Mouse (Mus musculus): ENCODE results near the gene Sepsecs.
A peak's percentile ranks its signal among the peaks of the same experiment; 100 is the strongest.
"Not testable (repeated sequence)": the region's sequence is repeated elsewhere in the genome, so short reads cannot be mapped to it uniquely, and the experiment has no call there.

Gene Sepsecs

DNA sequence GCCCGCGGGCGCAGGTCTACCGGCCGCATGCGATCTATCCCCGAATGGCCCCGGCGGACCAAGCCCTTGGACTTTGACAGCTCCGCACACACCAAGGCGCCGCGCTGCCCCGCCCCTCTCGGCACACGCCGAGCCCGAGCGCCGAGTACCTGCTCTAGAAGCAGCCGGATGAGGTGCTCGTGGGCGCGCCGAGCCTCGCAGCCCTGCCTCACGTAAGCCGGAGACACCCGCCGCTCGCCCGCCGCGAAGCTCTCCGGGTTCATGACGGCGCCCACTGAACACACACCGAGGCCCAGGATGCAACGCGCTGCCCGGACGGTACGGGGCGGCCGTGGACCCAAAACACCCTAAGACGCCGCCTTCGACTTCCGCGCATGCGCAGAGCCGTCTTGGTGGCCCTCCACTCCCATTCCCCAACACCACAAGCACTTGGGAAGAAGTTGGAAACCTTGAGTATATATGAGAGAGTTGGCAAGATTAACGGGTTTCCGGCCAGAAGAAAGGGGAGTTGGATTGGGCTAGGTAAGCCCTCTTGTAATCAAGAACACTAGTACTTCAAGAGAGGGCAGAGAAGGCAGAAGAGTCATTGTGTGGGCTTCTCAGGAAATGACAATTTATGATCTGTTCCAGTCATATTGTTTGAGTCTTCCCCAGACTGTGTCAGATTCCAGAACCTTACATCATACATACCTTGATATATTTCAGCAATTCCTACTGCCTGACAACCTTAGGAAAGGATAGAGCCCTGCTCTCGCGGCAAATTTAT is at the start of gene Sepsecs:
TSS of gene Sepsecs (minus strand) at position 283 of the 766 bp plus-strand sequence.
- DNase-seq (ENCODE audit: inconsistent age in 2 of 2, low spot score in 1 of 2): peak; percentile 93 to 98

DNA sequence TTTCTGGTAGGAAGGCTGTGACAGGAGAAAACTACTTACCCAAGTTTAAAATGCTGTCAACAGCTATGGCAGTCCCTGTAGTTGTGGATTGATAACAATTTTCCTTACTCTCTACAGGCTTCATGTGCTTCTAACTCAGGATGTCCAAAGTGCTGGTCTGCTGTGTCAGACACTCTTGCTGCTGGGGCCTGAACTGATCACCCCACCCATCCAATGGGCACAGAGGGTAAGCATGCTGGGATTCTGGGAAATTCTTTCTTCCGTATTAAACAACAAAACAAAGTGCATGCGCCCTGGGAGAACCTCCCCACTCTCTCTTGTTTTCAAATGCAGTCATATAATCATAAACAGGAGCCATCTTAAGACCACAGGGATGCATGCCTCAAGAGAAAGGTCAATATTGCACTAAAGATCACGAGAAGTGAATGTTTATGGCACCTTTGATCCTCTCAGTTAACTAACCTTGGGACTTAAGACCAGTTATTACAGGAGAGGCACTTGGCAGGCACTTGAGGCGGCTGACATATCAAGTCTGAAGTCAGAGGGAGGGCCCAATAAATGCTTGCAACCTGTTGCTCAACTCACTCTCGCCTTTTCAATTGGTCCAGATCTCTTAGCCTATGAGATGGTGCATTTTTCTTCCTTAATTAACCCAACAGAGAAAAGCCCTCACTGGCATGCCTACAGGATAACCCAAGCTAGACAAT is 47.4 kb upstream of the Sepsecs start:
- DNase-seq (ENCODE audit: inconsistent age in 2 of 2, low spot score in 1 of 2): no peak

DNA sequence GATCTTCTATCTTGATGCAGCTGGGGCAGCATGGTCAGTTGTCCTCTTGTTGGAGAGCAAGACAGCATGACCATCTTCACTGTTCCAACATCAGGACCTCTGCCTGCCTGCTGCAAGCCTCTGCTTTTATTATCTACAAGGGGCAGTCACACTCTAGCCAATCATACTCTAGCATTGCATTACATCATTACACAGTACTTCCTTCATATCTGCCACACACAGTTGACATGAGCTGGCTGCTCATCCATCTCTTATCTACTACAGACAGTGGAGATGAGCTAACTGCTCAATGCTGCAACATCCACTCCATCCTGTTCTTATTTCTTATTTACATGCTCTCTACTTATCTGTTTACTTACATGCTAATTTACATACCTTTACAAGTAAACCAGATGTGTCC is 43.2 kb upstream of the Sepsecs start:
- DNase-seq (ENCODE audit: inconsistent age in 2 of 2, low spot score in 1 of 2): no peak

- no peak for DNase-seq (ENCODE audit: inconsistent age in 2 of 2, low spot score in 1 of 2)
Observed at GRCm38 (mm10) chr5:52704562-52704961, 35.1 kb upstream of the Sepsecs start.

- DNase-seq (ENCODE audit: inconsistent age in 2 of 2, low spot score in 1 of 2): not testable (repeated sequence)
Observed at GRCm38 (mm10) chr5:52697882-52698440, 28.5 kb upstream of the Sepsecs start.

GRCm38 (mm10) chr5:52697291-52697690 is 27.8 kb upstream of the Sepsecs start:
- DNase-seq (ENCODE audit: inconsistent age in 2 of 2, low spot score in 1 of 2): no peak

DNA sequence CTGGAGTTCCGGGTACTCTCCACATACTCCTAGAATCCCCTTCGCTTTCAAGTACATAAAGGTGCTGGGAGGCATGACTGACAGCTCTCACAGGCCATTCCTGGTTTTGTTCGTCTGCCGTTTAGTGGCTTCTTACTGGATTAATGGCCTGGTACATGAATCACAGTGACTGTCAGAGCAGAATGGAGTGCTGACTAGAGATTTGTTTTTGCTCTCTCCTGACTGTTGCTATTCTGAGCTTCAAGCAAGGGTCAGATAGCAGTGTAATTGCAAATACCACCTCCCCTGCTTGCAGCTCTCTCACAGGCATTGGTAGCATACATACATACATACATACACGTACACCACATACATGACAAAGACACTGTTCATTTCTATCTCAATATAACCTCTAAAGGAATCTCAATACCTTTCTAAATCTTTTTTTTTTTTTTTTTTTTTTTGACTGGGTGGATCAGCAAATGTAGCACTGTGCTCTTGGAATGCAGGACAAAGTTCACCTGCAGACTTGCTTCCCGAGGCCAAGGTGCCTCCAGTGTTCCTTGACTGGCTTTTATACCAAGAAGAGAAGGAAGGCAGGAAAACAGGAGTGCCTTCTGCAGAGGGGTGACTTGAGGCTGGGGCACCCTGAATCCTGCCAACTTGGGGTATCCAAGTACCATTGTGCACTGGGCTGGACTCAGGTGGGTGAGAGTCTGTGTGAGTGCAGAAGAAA is 18.4 kb upstream of the Sepsecs start:
- no peak for DNase-seq (ENCODE audit: inconsistent age in 2 of 2, low spot score in 1 of 2)

DNA sequence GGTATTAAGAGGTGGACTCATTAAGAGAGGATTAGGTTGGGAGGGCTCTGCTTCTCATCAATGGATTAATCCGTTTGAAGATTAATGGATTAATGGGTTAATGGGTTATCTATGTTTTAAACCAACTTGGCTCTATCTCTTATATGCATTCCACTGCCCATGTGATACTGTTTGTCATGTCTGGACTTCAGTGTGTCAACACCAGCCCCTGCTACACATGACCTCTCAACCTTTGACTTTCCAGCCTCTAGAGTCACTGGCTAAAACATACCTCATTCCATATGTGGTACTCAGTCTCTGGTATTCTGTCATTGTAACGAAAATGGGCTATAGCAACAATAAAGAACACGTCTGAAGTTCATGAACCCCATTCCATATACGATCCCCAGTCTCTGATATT is 11.6 kb upstream of the Sepsecs start:
- no peak for DNase-seq (ENCODE audit: inconsistent age in 2 of 2, low spot score in 1 of 2)

DNA sequence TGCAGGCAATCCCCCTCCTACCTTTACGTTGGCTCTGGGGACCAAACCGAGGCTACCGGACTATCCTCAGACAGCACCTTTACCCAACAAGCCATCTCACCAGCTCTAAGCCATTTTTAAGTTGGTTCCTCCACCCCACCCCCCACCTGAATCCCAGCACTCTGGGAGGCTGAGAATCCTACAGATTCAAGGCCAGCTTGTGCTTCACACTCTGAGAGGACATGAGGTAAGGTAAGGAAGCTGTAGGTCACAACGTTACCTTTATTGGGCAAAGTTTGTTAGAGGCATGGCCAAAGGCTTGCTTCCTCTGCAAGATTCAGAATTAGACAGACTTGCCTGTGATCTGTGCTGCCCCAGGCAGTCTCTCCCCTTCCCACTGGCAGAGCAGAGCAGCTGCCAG is 10.7 kb upstream of the Sepsecs start:
- no peak for DNase-seq (ENCODE audit: inconsistent age in 2 of 2, low spot score in 1 of 2)

GRCm38 (mm10) chr5:52678498-52679070 is 9.1 kb upstream of the Sepsecs start:
- no peak for DNase-seq (ENCODE audit: inconsistent age in 2 of 2, low spot score in 1 of 2)

DNA sequence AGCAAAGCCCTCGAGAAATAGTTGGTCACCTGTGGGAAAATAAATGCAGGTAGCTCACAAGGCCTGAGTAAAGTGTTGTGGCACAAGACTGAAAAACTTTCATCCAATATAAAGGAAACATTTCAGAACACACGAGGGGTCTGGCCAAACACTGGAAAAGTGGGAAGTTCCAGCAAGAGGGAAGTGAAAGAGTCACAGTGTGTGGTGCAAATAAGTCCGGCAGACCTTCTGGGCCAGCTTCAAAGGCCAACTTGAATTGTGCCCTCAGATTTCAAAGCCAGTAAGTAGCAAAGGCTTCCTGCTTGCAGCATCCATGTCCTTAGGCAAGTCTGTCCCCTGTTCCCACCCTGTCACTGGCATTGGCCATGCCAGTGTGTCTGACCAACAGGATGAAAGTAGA is 7.6 kb upstream of the Sepsecs start:
- no peak for DNase-seq (ENCODE audit: inconsistent age in 2 of 2, low spot score in 1 of 2)

- DNase-seq (ENCODE audit: inconsistent age in 2 of 2, low spot score in 1 of 2): no peak
Observed at GRCm38 (mm10) chr5:52674384-52675069, 5.0 kb upstream of the Sepsecs start.

GRCm38 (mm10) chr5:52673341-52673740 is 3.8 kb upstream of the Sepsecs start:
- DNase-seq (ENCODE audit: inconsistent age in 2 of 2, low spot score in 1 of 2): peak in 1 of 2 experiments; percentile 36

DNA sequence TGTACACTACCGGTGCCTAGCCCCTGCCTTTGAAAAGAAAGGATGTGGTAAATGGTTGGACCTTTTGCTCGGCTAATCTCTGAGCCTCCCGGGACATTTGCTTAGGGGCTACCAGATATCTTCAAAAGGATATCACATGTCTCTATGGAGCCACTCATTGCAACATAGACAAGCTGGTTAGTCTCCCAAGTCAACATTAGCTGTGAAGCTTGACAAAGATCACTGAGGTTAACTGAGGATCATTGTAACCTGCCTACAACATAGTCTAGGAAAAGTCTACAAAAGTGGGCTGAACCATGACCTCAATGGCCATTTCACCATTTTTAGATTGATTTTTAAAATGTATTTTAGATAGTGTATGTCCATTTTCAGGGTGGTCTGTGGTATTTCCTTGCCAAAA is 1.2 kb upstream of the Sepsecs start:
- DNase-seq (ENCODE audit: inconsistent age in 2 of 2, low spot score in 1 of 2): no peak

GRCm38 (mm10) chr5:52666766-52667165 is 2.7 kb downstream of the Sepsecs start:
- DNase-seq (ENCODE audit: inconsistent age in 2 of 2, low spot score in 1 of 2): no peak

GRCm38 (mm10) chr5:52657957-52658356 is 11.6 kb downstream of the Sepsecs start:
- no peak for DNase-seq (ENCODE audit: inconsistent age in 2 of 2, low spot score in 1 of 2)

GRCm38 (mm10) chr5:52657336-52657735 is 12.2 kb downstream of the Sepsecs start:
- DNase-seq (ENCODE audit: inconsistent age in 2 of 2, low spot score in 1 of 2): no peak

GRCm38 (mm10) chr5:52655992-52656391 is 13.5 kb downstream of the Sepsecs start:
- DNase-seq (ENCODE audit: inconsistent age in 2 of 2, low spot score in 1 of 2): no peak

DNA sequence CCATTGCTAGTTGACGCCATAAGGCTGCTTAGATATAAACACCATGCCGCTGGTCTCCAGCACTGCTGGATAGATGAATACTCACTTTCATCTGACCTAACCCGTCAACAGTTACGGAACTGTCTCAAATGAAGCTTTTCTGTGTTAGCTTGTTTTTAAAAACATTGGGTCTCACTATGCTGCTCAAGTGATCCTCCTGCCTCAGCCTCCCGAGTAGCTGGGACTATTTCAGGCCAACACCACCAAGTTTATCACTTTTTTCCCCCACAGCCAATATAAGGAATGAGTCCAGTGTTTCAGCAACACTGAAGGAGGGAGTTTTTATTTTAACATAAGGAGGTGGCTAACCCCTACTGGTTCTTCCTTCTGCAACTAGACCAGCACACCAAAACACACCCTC is 14.5 kb downstream of the Sepsecs start:
- no peak for DNase-seq (ENCODE audit: inconsistent age in 2 of 2, low spot score in 1 of 2)

DNA sequence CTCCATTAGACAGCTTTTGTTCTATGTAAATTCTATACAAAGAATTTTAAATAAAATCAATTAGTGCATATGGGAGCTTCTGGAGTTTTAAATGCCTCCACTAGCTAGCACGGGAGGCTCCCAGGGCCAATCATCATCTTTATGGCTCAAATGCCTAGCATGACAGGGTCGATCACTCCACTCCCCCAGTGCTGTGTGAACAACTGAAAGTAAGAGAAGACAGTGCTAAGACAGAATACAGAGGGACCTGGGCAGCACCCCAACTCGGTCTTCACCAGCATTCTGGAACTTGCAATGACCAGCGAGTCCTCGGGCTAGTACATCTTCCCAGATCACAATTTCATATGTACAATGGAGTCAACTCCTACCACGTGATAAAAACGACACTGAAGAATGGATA is 16.9 kb downstream of the Sepsecs start:
- no peak for DNase-seq (ENCODE audit: inconsistent age in 2 of 2, low spot score in 1 of 2)

GRCm38 (mm10) chr5:52652086-52652485 is 17.4 kb downstream of the Sepsecs start:
- DNase-seq (ENCODE audit: inconsistent age in 2 of 2, low spot score in 1 of 2): no peak
